Mouse (Mus musculus) liver, adult 2 months (tissue): ENCODE results near the gene Deaf1. TPM values are rescaled to one million over a fixed set of nuclear protein-coding genes. Genes with fewer than 3 reads are reported as not detected.
A peak's percentile ranks its signal among the peaks of the same experiment; 100 is the strongest.

Source experiments
- DNase-seq: peaks from one replicate; pipeline ENCODE4 v3.0.0-alpha.2; 2011; ENCODE audit warnings: low read depth, low spot score; ENCODE audit errors: extremely low read depth
- H3K27ac ChIP-seq: fragments of 200-500 bp; replicated peaks from 2 replicates; pipeline ENCODE4 v1.5.1; 2012; ENCODE audit warnings: low read depth, mild to moderate bottlenecking, control low read depth, inconsistent platforms, low read length; ENCODE audit not compliant: insufficient read depth
- H3K27me3 ChIP-seq: fragments of 200-500 bp; 2 replicates; pipeline ENCODE4 v1.6.1; 2012; ENCODE audit warnings: mild to moderate bottlenecking, moderate library complexity, low read length, inconsistent platforms; ENCODE audit not compliant: control insufficient read depth, insufficient read depth
- H3K36me3 ChIP-seq: fragments of 200-500 bp; 2 replicates; pipeline ENCODE4 v1.6.1; 2012; ENCODE audit warnings: low read length, inconsistent platforms; ENCODE audit not compliant: control insufficient read depth, insufficient read depth
- H3K4me1 ChIP-seq: fragments of 200-500 bp; 2 replicates; pipeline ENCODE4 v1.6.1; 2011; ENCODE audit warnings: low read length; ENCODE audit not compliant: control insufficient read depth, insufficient read depth
- H3K4me3 ChIP-seq: fragments of 200-500 bp; 2 replicates; pipeline ENCODE4 v1.5.1; 2011; ENCODE audit warnings: low read depth, mild to moderate bottlenecking, control low read depth, low read length, moderate library complexity; ENCODE audit not compliant: insufficient read depth
- H3K79me2 ChIP-seq: fragments of 200-500 bp; 2 replicates; pipeline ENCODE4 v1.6.1; 2012; ENCODE audit warnings: inconsistent platforms, mild to moderate bottlenecking, low read length, moderate library complexity; ENCODE audit not compliant: control insufficient read depth, insufficient read depth
- H3K9ac ChIP-seq: fragments of 200-500 bp; 2 replicates; pipeline ENCODE4 v1.6.1; 2012; ENCODE audit warnings: low read depth, mild to moderate bottlenecking, control low read depth, inconsistent platforms, low read length
- CTCF ChIP-seq: fragments of 200-500 bp; IDR thresholded peaks from 2 replicates; pipeline ENCODE4 v1.5.1; 2011; ENCODE audit warnings: low read depth, low read length, control low read depth
- POLR2A ChIP-seq: fragments of 200-500 bp; IDR thresholded peaks from 2 replicates; pipeline ENCODE4 v1.6.1; 2011; ENCODE audit warnings: low read length, control low read depth; ENCODE audit not compliant: insufficient read depth; ENCODE audit errors: extremely low read depth
- WGBS: fragments of 180-500 bp; shearing (Covaris S2); methylation state at CpG from one replicate; pipeline ENCODE4 v1.1.7; 2018; 5-methylcytosine and 5-hydroxymethylcytosine counted together
- polyA plus RNA-seq: library from polyadenylated mRNA; depleted of rRNA; stranded (reverse); fragments of >200 nt; gene quantifications from 2 replicates; pipeline ENCODE4 v1.2.3, GENCODE M21; 2012; rRNA removed
- total RNA-seq: library from RNA; depleted of rRNA; stranded (reverse); fragments of >200 nt; gene quantifications from 2 replicates; pipeline ENCODE4 v1.2.3, GENCODE M21; 2014; rRNA removed

Gene Deaf1
- total RNA-seq (3.1 and 5.8 TPM in 2 replicates), polyA plus RNA-seq (6.9 and 7.8 TPM in 2 replicates)

GRCm38 (mm10) chr7:141327469-141328372 lies at the start of gene Deaf1, which contains the start of gene Tmem80:
TSS of gene Deaf1 (minus strand) at chr7:141327690.
TSS of gene Tmem80 (plus strand) at chr7:141327739.
- peak; percentile 90 for TF ChIP-seq POLR2A
- no peak for TF ChIP-seq CTCF
- H3K36me3 ChIP-seq: peaks cover 2% of the 10 kb centered on the region
- H3K27ac ChIP-seq: peak within 1 kb of the TSS; percentile 96
- peaks cover 14% of the 10 kb centered on the region for H3K79me2 ChIP-seq
- peak within 1 kb of the TSS; percentile 89 for H3K9ac ChIP-seq
- H3K27me3 ChIP-seq: no peaks in the 10 kb centered on the region
- peaks cover 15% of the 10 kb centered on the region for H3K4me1 ChIP-seq
- peak; percentile 86 for DNase-seq
- WGBS: under 1% methylated on average over 105 of the region's 105 CpGs
- H3K4me3 ChIP-seq: peak within 1 kb of the TSS; percentile 73

- Histone ChIP-seq H3K4me1 (no peaks in the 10 kb centered on the region), H3K36me3 (no peaks in the 10 kb centered on the region), H3K9ac (no peak overlapping the region), H3K79me2 (no peaks in the 10 kb centered on the region), H3K4me3 (no peak overlapping the region), H3K27ac (no peak overlapping the region), H3K27me3 (no peaks in the 10 kb centered on the region)
- TF ChIP-seq CTCF (no peak), POLR2A (no peak)
- no peak for DNase-seq
Measured at GRCm38 (mm10) chr7:141374399-141374798, 46.9 kb upstream of the Deaf1 start.

GRCm38 (mm10) chr7:141373611-141374010 lies 46.1 kb upstream of the Deaf1 start:
- 48% methylated on average over 6 of the region's 6 CpGs for WGBS
- Histone ChIP-seq H3K27ac (no peak overlapping the region), H3K27me3 (no peaks in the 10 kb centered on the region), H3K4me3 (no peak overlapping the region), H3K9ac (no peak overlapping the region), H3K79me2 (no peaks in the 10 kb centered on the region), H3K4me1 (no peaks in the 10 kb centered on the region), H3K36me3 (no peaks in the 10 kb centered on the region)
- TF ChIP-seq CTCF (no peak), POLR2A (no peak)
- peak; percentile 51 for DNase-seq

DNA sequence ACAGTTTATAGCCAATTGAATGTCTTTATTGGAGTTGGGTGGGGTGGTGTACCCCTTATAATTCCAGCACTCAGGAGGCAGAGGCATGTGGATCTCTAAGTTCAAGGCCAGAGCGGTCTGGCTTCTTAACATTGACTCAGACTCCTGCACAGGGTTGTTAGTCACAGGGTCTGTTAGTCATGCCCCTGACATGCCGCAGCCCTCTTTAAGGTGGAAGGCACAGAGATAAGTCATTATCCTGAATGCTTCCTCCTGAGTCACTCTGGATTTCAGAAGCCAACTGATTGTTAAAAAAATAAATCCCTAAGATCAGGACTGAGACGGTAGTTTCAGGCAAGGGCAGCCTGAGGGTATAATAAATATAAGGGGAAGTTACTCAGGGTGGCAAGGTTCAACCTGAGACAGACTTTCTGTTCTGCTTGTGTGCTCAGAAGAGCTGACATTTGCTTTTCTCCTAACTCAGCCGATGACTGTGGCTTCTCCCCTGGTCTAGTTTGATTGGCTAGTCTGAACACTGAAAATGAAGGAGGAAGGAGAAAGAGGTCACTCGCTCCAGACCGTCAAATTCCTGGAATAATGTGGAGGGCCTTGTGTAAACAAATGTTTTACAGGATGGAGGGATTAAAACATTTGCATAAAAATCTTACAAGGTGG lies 44.6 kb upstream of the Deaf1 start:
- H3K27me3 ChIP-seq: no peaks in the 10 kb centered on the region
- peak; percentile 37 for DNase-seq
- H3K9ac ChIP-seq: no peak overlapping the region
- no peak for TF ChIP-seq CTCF
- TF ChIP-seq POLR2A: no peak
- H3K36me3 ChIP-seq: no peaks in the 10 kb centered on the region
- H3K4me1 ChIP-seq: no peaks in the 10 kb centered on the region
- no peak overlapping the region for H3K4me3 ChIP-seq
- WGBS: 63% methylated on average over 6 of the region's 6 CpGs
- H3K79me2 ChIP-seq: no peaks in the 10 kb centered on the region
- H3K27ac ChIP-seq: no peak overlapping the region

GRCm38 (mm10) chr7:141369918-141370317 lies 42.4 kb upstream of the Deaf1 start:
- no peaks in the 10 kb centered on the region for H3K27me3 ChIP-seq
- TF ChIP-seq POLR2A (no peak), CTCF (no peak)
- H3K4me3 ChIP-seq: no peak overlapping the region
- no peaks in the 10 kb centered on the region for H3K36me3 ChIP-seq
- peak overlapping the region; percentile 39; the same call in 1 of the 2 replicates for H3K27ac ChIP-seq
- no peak for DNase-seq
- no peak overlapping the region for H3K9ac ChIP-seq
- H3K4me1 ChIP-seq: no peaks in the 10 kb centered on the region
- H3K79me2 ChIP-seq: no peaks in the 10 kb centered on the region
- 77% methylated on average over 5 of the region's 5 CpGs for WGBS

DNA sequence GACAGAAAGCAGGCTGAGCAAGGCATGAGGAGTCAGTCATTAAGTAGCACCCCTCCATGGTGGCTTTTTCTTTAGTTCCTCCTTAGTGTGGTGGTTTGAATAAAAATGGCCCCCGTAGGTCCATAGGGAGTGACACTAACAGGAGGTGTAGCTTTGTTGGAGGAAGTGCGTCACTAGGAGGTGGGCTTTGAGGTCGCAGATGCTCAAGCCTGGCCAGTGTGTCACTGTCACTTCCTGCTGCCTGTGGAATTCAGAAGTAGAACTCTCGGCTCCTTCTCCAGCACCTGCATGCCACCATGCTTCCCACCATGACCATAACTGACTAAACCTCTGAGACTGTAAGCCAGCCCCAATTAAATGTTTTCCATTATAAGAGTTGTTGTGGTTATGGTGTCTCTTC lies 39.9 kb upstream of the Deaf1 start:
- H3K27ac ChIP-seq: no peak overlapping the region
- no peaks in the 10 kb centered on the region for H3K79me2 ChIP-seq
- TF ChIP-seq CTCF (no peak), POLR2A (no peak)
- no peak overlapping the region for H3K9ac ChIP-seq
- no peak overlapping the region for H3K4me3 ChIP-seq
- no peaks in the 10 kb centered on the region for H3K27me3 ChIP-seq
- 90% methylated on average over 4 of the region's 4 CpGs for WGBS
- DNase-seq: no peak
- H3K4me1 ChIP-seq: no peaks in the 10 kb centered on the region
- no peaks in the 10 kb centered on the region for H3K36me3 ChIP-seq
